Mouse (Mus musculus) Patski (cell line): Measurements from ENCODE around the gene Cdkl1. TPM values are rescaled to one million over a fixed set of nuclear protein-coding genes. Genes with fewer than 3 reads are reported as not detected.
A peak's percentile ranks its signal among the peaks of the same experiment; 100 is the strongest.

ENCODE experiments used
- ATAC-seq: fragments of 100-300 bp; one replicate; pipeline ENCODE4 v1.8.0; 2021
- CTCF ChIA-PET: fragments of 350-600 bp; sonication (Branson Sonifier 250); formaldehyde crosslinking; loops from one replicate; lab custom pipeline; 2022; ENCODE audit warnings: inconsistent platforms; lab: Charles Lee
- POLR2A ChIA-PET: fragments of 350-600 bp; sonication (Branson Sonifier 250); formaldehyde crosslinking; loops from one replicate; lab custom pipeline; 2022; ENCODE audit warnings: antibody characterized with exemption, inconsistent platforms; lab: Charles Lee
- DNase-seq: peaks from one replicate; pipeline ENCODE4 v3.0.0-alpha.2; 2011; ENCODE audit warnings: low read depth, low spot score
- H3K27me3 ChIP-seq: fragments of 371-371 bp; one replicate; pipeline ENCODE4 v1.5.1; 2021
- CTCF ChIP-seq: fragments of 100-300 bp; IDR thresholded peaks from one replicate; pipeline ENCODE4 v1.5.1; 2021
- in situ Hi-C: fragments of 300-500 bp; cut with MboI; formaldehyde crosslinking; loops from 3 replicates; pipeline ENCODE4 v1.11.1; 2018; ENCODE audit warnings: low pct_unique_long_range_greater_than_20kb, mixed read lengths
- polyA plus RNA-seq: library from polyadenylated mRNA; unstranded; gene quantifications from one replicate; pipeline ENCODE4 v1.2.3, GENCODE M21; 2021

Cdkl1 gene
- 1.3 TPM for polyA plus RNA-seq

- ChIA-PET CTCF (interaction anchor here (2.1 kb wide), 1 partner anchor 9 kb away, joined by 8 read pairs; no protein-coding TSS in a partner anchor), POLR2A (no interaction called here)
- TF ChIP-seq CTCF, result no peak
- ATAC-seq (no peak), DNase-seq (no peak)
- H3K27me3 ChIP-seq, result no peaks in the 10 kb centered on the region
- in situ Hi-C loops, result no loop called here
Measured at GRCm38 (mm10) chr12:69790530-69791505, at the start of gene Cdkl1. TSS of gene Cdkl1 (minus strand) at chr12:69791267.

GRCm38 (mm10) chr12:69838376-69838775, 47.3 kb upstream of the Cdkl1 start:
- DNase-seq, result no peak
- CTCF ChIA-PET, result interaction anchor here (1.0 to 1.5 kb wide), 2 partner anchors 9 to 21 kb away, joined by 3 read pairs; no protein-coding TSS in a partner anchor
- no peak for TF ChIP-seq CTCF
- no peaks in the 10 kb centered on the region for H3K27me3 ChIP-seq
- in situ Hi-C loops, result no loop called here
- POLR2A ChIA-PET, result no interaction called here
- no peak for ATAC-seq

- DNase-seq, result no peak
- in situ Hi-C loops, result no loop called here
- H3K27me3 ChIP-seq, result no peaks in the 10 kb centered on the region
- CTCF ChIA-PET, result interaction anchor here (1.5 kb wide), 1 partner anchor 9 kb away, joined by 4 read pairs; no protein-coding TSS in a partner anchor
- no peak for ATAC-seq
- no peak for TF ChIP-seq CTCF
- POLR2A ChIA-PET, result interaction anchor here (0.6 to 1.2 kb wide), 2 partner anchors 10 to 570 kb away, joined by 3 to 6 read pairs; no protein-coding TSS in a partner anchor
Measured at GRCm38 (mm10) chr12:69833982-69834604, 43.0 kb upstream of the Cdkl1 start.

- TF ChIP-seq CTCF, result no peak
- in situ Hi-C loops, result no loop called here
- POLR2A ChIA-PET, result no interaction called here
Measured at GRCm38 (mm10) chr12:69831239-69831910, 40.3 kb upstream of the Cdkl1 start.

GRCm38 (mm10) chr12:69828214-69828613, 37.1 kb upstream of the Cdkl1 start:
- ChIA-PET CTCF (no interaction called here), POLR2A (no interaction called here)
- ATAC-seq (no peak), DNase-seq (no peak)
- no peak for TF ChIP-seq CTCF
- in situ Hi-C loops, result no loop called here
- no peaks in the 10 kb centered on the region for H3K27me3 ChIP-seq

More at GRCm38 (mm10) chr12:69831239-69831910, 40.3 kb upstream of the Cdkl1 start:
- ATAC-seq, result no peak
- DNase-seq, result no peak
- CTCF ChIA-PET, result interaction anchor here (1.3 kb wide), 1 partner anchor 74 kb away, joined by 4 read pairs; no protein-coding TSS in a partner anchor
- no peaks in the 10 kb centered on the region for H3K27me3 ChIP-seq

- ATAC-seq, result no peak
- no peak for DNase-seq
- no peaks in the 10 kb centered on the region for H3K27me3 ChIP-seq
- POLR2A ChIA-PET, result interaction anchor here (0.6 kb wide), 1 partner anchor 9 kb away, joined by 3 read pairs; no protein-coding TSS in a partner anchor
- TF ChIP-seq CTCF, result no peak
- CTCF ChIA-PET, result interaction anchor here (1.1 to 1.5 kb wide), 2 partner anchors 10 to 67 kb away, joined by 4 read pairs; no protein-coding TSS in a partner anchor
- in situ Hi-C loops, result no loop called here
Measured at GRCm38 (mm10) chr12:69824881-69825597, 34.0 kb upstream of the Cdkl1 start.

GRCm38 (mm10) chr12:69814272-69814671, 23.2 kb upstream of the Cdkl1 start:
- ChIA-PET POLR2A (no interaction called here), CTCF (interaction anchor here (1.1 kb wide), 1 partner anchor 10 kb away, joined by 3 read pairs; no protein-coding TSS in a partner anchor)
- H3K27me3 ChIP-seq, result no peaks in the 10 kb centered on the region
- ATAC-seq, result peak; percentile 87
- in situ Hi-C loops, result no loop called here
- peak; percentile 68 for DNase-seq
- no peak for TF ChIP-seq CTCF

GRCm38 (mm10) chr12:69813596-69813995, 22.5 kb upstream of the Cdkl1 start:
- no peak for DNase-seq
- TF ChIP-seq CTCF, result no peak
- H3K27me3 ChIP-seq, result no peaks in the 10 kb centered on the region
- ChIA-PET POLR2A (interaction anchor here (1.2 kb wide), 1 partner anchor 24 kb away, joined by 3 read pairs; no protein-coding TSS in a partner anchor), CTCF (interaction anchor here (1.1 kb wide), 1 partner anchor 9 kb away, joined by 3 read pairs; no protein-coding TSS in a partner anchor)
- ATAC-seq, result no peak
- in situ Hi-C loops, result no loop called here

GRCm38 (mm10) chr12:69812986-69813385, 21.9 kb upstream of the Cdkl1 start:
- CTCF ChIA-PET, result no interaction called here
- ATAC-seq (no peak), DNase-seq (no peak)
- TF ChIP-seq CTCF, result no peak
- POLR2A ChIA-PET, result interaction anchor here (0.7 to 1.2 kb wide), 3 partner anchors 12 to 54 kb away, joined by 3 to 4 read pairs (median 3); no protein-coding TSS in a partner anchor
- H3K27me3 ChIP-seq, result no peaks in the 10 kb centered on the region
- in situ Hi-C loops, result no loop called here
